Mouse (Mus musculus): Measurements from ENCODE around the gene Olfr231. TPM values are rescaled to one million over a fixed set of nuclear protein-coding genes. Genes with fewer than 3 reads are reported as not detected.

Olfr231 gene
- polyA plus RNA-seq (2012; ENCODE audit: insufficient read depth, low replicate concordance), result not detected in 2 replicates

- Histone ChIP-seq H3K36me3 (replicated peaks; ENCODE audit: low read length) (no peaks in the 10 kb centered on the region), H3K4me3 (replicated peaks) (no peak within 1 kb of the TSS)
Observed at GRCm38 (mm10) chr1:174121062-174121461, at the start of gene Olfr231. Gene Olfr231 (minus strand): TSS chr1:174121162.

GRCm38 (mm10) chr1:174169024-174169423 is 48.1 kb upstream of the Olfr231 start:
- Histone ChIP-seq H3K36me3 (replicated peaks; ENCODE audit: low read length) (no peaks in the 10 kb centered on the region), H3K4me1 (peaks cover 21% of the 10 kb centered on the region; the same call in 1 of the 2 replicates), H3K9me3 (no peaks in the 10 kb centered on the region), H3K27me3 (replicated peaks) (no peaks in the 10 kb centered on the region), H3K4me3 (replicated peaks) (no peak overlapping the region)
- TF ChIP-seq GATA1 (IDR thresholded peaks at IDR 0.05; ENCODE audit: borderline replicate concordance, low read length) (no peak), FLI1 (IDR thresholded peaks at IDR 0.05; ENCODE audit: low read length) (no peak)

More at GRCm38 (mm10) chr1:174121062-174121461, at the start of gene Olfr231:
- Histone ChIP-seq H3K4me1 (no peaks in the 10 kb centered on the region), H3K27me3 (replicated peaks) (peaks cover 2% of the 10 kb centered on the region), H3K9me3 (no peaks in the 10 kb centered on the region)
- TF ChIP-seq FLI1 (IDR thresholded peaks at IDR 0.05; ENCODE audit: low read length) (no peak), GATA1 (IDR thresholded peaks at IDR 0.05; ENCODE audit: borderline replicate concordance, low read length) (no peak)

GRCm38 (mm10) chr1:174159095-174159494 is 38.1 kb upstream of the Olfr231 start:
- no peaks in the 10 kb centered on the region for H3K9me3 ChIP-seq
- no peaks in the 10 kb centered on the region for H3K27me3 ChIP-seq (replicated peaks)
- H3K36me3 ChIP-seq (replicated peaks; ENCODE audit: low read length), result no peaks in the 10 kb centered on the region
- H3K4me1 ChIP-seq, result peaks cover 9% of the 10 kb centered on the region
- no peak overlapping the region for H3K4me3 ChIP-seq (replicated peaks)
- TF ChIP-seq FLI1 (IDR thresholded peaks at IDR 0.05; ENCODE audit: low read length) (no peak), GATA1 (IDR thresholded peaks at IDR 0.05; ENCODE audit: borderline replicate concordance, low read length) (no peak)

GRCm38 (mm10) chr1:174158512-174158911 is 37.5 kb upstream of the Olfr231 start:
- H3K9me3 ChIP-seq, result no peaks in the 10 kb centered on the region
- H3K4me3 ChIP-seq (replicated peaks), result no peak overlapping the region
- no peaks in the 10 kb centered on the region for H3K27me3 ChIP-seq (replicated peaks)
- no peaks in the 10 kb centered on the region for H3K36me3 ChIP-seq (replicated peaks; ENCODE audit: low read length)
- H3K4me1 ChIP-seq, result peaks cover 9% of the 10 kb centered on the region
- no peak for TF ChIP-seq FLI1 (IDR thresholded peaks at IDR 0.05; ENCODE audit: low read length)
- no peak for TF ChIP-seq GATA1 (IDR thresholded peaks at IDR 0.05; ENCODE audit: borderline replicate concordance, low read length)

- Histone ChIP-seq H3K4me3 (replicated peaks) (no peak overlapping the region), H3K27me3 (replicated peaks) (no peaks in the 10 kb centered on the region), H3K9me3 (no peaks in the 10 kb centered on the region), H3K4me1 (peaks cover 9% of the 10 kb centered on the region), H3K36me3 (replicated peaks; ENCODE audit: low read length) (no peaks in the 10 kb centered on the region)
- TF ChIP-seq GATA1 (IDR thresholded peaks at IDR 0.05; ENCODE audit: borderline replicate concordance, low read length) (no peak), FLI1 (IDR thresholded peaks at IDR 0.05; ENCODE audit: low read length) (no peak)
Observed at GRCm38 (mm10) chr1:174157622-174158021, 36.7 kb upstream of the Olfr231 start.

- TF ChIP-seq GATA1 (IDR thresholded peaks at IDR 0.05; ENCODE audit: borderline replicate concordance, low read length) (no peak), FLI1 (IDR thresholded peaks at IDR 0.05; ENCODE audit: low read length) (no peak)
- Histone ChIP-seq H3K9me3 (no peaks in the 10 kb centered on the region), H3K27me3 (replicated peaks) (no peaks in the 10 kb centered on the region), H3K36me3 (replicated peaks; ENCODE audit: low read length) (no peaks in the 10 kb centered on the region), H3K4me3 (replicated peaks) (no peak within 1 kb of the TSS), H3K4me1 (peaks cover 9% of the 10 kb centered on the region)
Observed at GRCm38 (mm10) chr1:174155333-174155732, 34.4 kb upstream of the Olfr231 start, which contains the start of gene Olfr420. Gene Olfr420 (plus strand): TSS chr1:174155633.

- Histone ChIP-seq H3K9me3 (no peaks in the 10 kb centered on the region), H3K4me1 (no peaks in the 10 kb centered on the region), H3K27me3 (replicated peaks) (no peaks in the 10 kb centered on the region), H3K4me3 (replicated peaks) (no peak overlapping the region), H3K36me3 (replicated peaks; ENCODE audit: low read length) (no peaks in the 10 kb centered on the region)
- TF ChIP-seq GATA1 (IDR thresholded peaks at IDR 0.05; ENCODE audit: borderline replicate concordance, low read length) (no peak), FLI1 (IDR thresholded peaks at IDR 0.05; ENCODE audit: low read length) (no peak)
Observed at GRCm38 (mm10) chr1:174149289-174149688, 28.3 kb upstream of the Olfr231 start.

GRCm38 (mm10) chr1:174146696-174147095 is 25.7 kb upstream of the Olfr231 start:
- Histone ChIP-seq H3K4me3 (replicated peaks) (no peak overlapping the region), H3K36me3 (replicated peaks; ENCODE audit: low read length) (no peaks in the 10 kb centered on the region), H3K4me1 (no peaks in the 10 kb centered on the region), H3K27me3 (replicated peaks) (no peaks in the 10 kb centered on the region), H3K9me3 (no peaks in the 10 kb centered on the region)
- TF ChIP-seq GATA1 (IDR thresholded peaks at IDR 0.05; ENCODE audit: borderline replicate concordance, low read length), result no peak
- no peak for TF ChIP-seq FLI1 (IDR thresholded peaks at IDR 0.05; ENCODE audit: low read length)

GRCm38 (mm10) chr1:174141384-174141783 is 20.4 kb upstream of the Olfr231 start:
- Histone ChIP-seq H3K27me3 (replicated peaks) (no peaks in the 10 kb centered on the region), H3K4me3 (replicated peaks) (no peak overlapping the region), H3K9me3 (no peaks in the 10 kb centered on the region), H3K36me3 (replicated peaks; ENCODE audit: low read length) (no peaks in the 10 kb centered on the region), H3K4me1 (no peaks in the 10 kb centered on the region)
- TF ChIP-seq FLI1 (IDR thresholded peaks at IDR 0.05; ENCODE audit: low read length) (no peak), GATA1 (IDR thresholded peaks at IDR 0.05; ENCODE audit: borderline replicate concordance, low read length) (no peak)

- H3K36me3 ChIP-seq (replicated peaks; ENCODE audit: low read length), result no peaks in the 10 kb centered on the region
- no peak overlapping the region for H3K4me3 ChIP-seq (replicated peaks)
- no peaks in the 10 kb centered on the region for H3K4me1 ChIP-seq
- no peaks in the 10 kb centered on the region for H3K27me3 ChIP-seq (replicated peaks)
- no peaks in the 10 kb centered on the region for H3K9me3 ChIP-seq
- TF ChIP-seq GATA1 (IDR thresholded peaks at IDR 0.05; ENCODE audit: borderline replicate concordance, low read length) (no peak), FLI1 (IDR thresholded peaks at IDR 0.05; ENCODE audit: low read length) (no peak)
Observed at GRCm38 (mm10) chr1:174131999-174132398, 11.0 kb upstream of the Olfr231 start.

GRCm38 (mm10) chr1:174131217-174131616 is 10.3 kb upstream of the Olfr231 start, which contains the start of gene Olfr424:
Gene Olfr424 (plus strand): TSS chr1:174131517.
- Histone ChIP-seq H3K27me3 (replicated peaks) (no peaks in the 10 kb centered on the region), H3K9me3 (no peaks in the 10 kb centered on the region), H3K36me3 (replicated peaks; ENCODE audit: low read length) (no peaks in the 10 kb centered on the region)

More at GRCm38 (mm10) chr1:174131217-174131616, 10.3 kb upstream of the Olfr231 start, which contains the start of gene Olfr424:
- no peak within 1 kb of the TSS for H3K4me3 ChIP-seq (replicated peaks)
- no peak for TF ChIP-seq GATA1 (IDR thresholded peaks at IDR 0.05; ENCODE audit: borderline replicate concordance, low read length)
- no peak for TF ChIP-seq FLI1 (IDR thresholded peaks at IDR 0.05; ENCODE audit: low read length)
- H3K4me1 ChIP-seq, result no peaks in the 10 kb centered on the region
